Mouse (Mus musculus) liver, embryonic 12.5 days (tissue): ENCODE measurements at regions not wholly inside any gene's neighbourhood (a gene's known extent, or its start where the extent isn't known, plus 50 kb on each side); places are given as distances from the start of the nearest gene placed in this dataset.

ENCODE experiments used
- ATAC-seq: fragments of 200-750 bp; cut with Nextera tagmentation; 2 replicates; pipeline ENCODE4 v1.8.0; 2017; ENCODE audit warnings: moderate number of reproducible peaks, mild to moderate bottlenecking, moderate library complexity
- H3K27ac ChIP-seq: fragments of 300-500 bp; sonication (generic); 2 replicates; pipeline ENCODE4 v1.5.1; 2016; ENCODE audit warnings: mild to moderate bottlenecking
- H3K27me3 ChIP-seq: fragments of 300-500 bp; sonication (generic); replicated peaks from 2 replicates; pipeline ENCODE4 v1.6.1; 2016; ENCODE audit warnings: mild to moderate bottlenecking, moderate library complexity
- H3K36me3 ChIP-seq: fragments of 300-500 bp; sonication (generic); 2 replicates; pipeline ENCODE4 v1.6.1; 2016; ENCODE audit warnings: mild to moderate bottlenecking, moderate library complexity
- H3K4me1 ChIP-seq: fragments of 300-500 bp; sonication (generic); 2 replicates; pipeline ENCODE4 v1.6.1; 2016
- H3K4me2 ChIP-seq: fragments of 300-500 bp; sonication (generic); 2 replicates; pipeline ENCODE4 v1.6.1; 2016; ENCODE audit warnings: mild to moderate bottlenecking, moderate library complexity
- H3K4me3 ChIP-seq: fragments of 300-500 bp; sonication (generic); 2 replicates; pipeline ENCODE4 v1.5.1; 2016; ENCODE audit warnings: mild to moderate bottlenecking, moderate library complexity
- H3K9ac ChIP-seq: fragments of 300-500 bp; sonication (generic); 2 replicates; pipeline ENCODE4 v1.6.1; 2016; ENCODE audit warnings: mild to moderate bottlenecking, moderate library complexity
- H3K9me3 ChIP-seq: fragments of 300-500 bp; sonication (generic); replicated peaks from 2 replicates; pipeline ENCODE4 v1.6.1; 2016; ENCODE audit warnings: mild to moderate bottlenecking, moderate library complexity
- WGBS: fragments of 180-500 bp; shearing (Covaris S2); methylation state at CpG from one replicate; pipeline ENCODE4 v1.1.7; 2016; ENCODE audit not compliant: insufficient replicate concordance; 5-methylcytosine and 5-hydroxymethylcytosine counted together

- Histone ChIP-seq H3K9ac (no peak overlapping the region), H3K27ac (no peak overlapping the region), H3K4me2 (no peak overlapping the region), H3K27me3 (no peaks in the 10 kb centered on the region), H3K4me3 (no peak overlapping the region), H3K9me3 (no peaks in the 10 kb centered on the region), H3K4me1 (no peaks in the 10 kb centered on the region), H3K36me3 (no peaks in the 10 kb centered on the region)
- ATAC-seq: no peak
These were observed 482.6 kb upstream of the Adam24 start for GRCm38 (mm10) chr8:40192266-40192665.

- Histone ChIP-seq H3K9me3 (no peaks in the 10 kb centered on the region), H3K27ac (no peak overlapping the region), H3K9ac (no peak overlapping the region), H3K4me3 (no peak overlapping the region), H3K27me3 (no peaks in the 10 kb centered on the region), H3K36me3 (no peaks in the 10 kb centered on the region), H3K4me2 (no peak overlapping the region), H3K4me1 (no peaks in the 10 kb centered on the region)
- ATAC-seq: no peak
- 15% methylated on average over 1 of the region's 1 CpGs for WGBS
These were observed 481.7 kb upstream of the Adam24 start for GRCm38 (mm10) chr8:40193148-40193547.

- no peak overlapping the region for H3K4me2 ChIP-seq
- no peak overlapping the region for H3K4me3 ChIP-seq
- no peaks in the 10 kb centered on the region for H3K36me3 ChIP-seq
- no peaks in the 10 kb centered on the region for H3K4me1 ChIP-seq
- 73% methylated on average over 4 of the region's 4 CpGs for WGBS
- no peaks in the 10 kb centered on the region for H3K9me3 ChIP-seq
- no peak for ATAC-seq
- H3K9ac ChIP-seq: no peak overlapping the region
- H3K27me3 ChIP-seq: no peaks in the 10 kb centered on the region
- no peak overlapping the region for H3K27ac ChIP-seq
These were observed 464.0 kb upstream of the Adam24 start for GRCm38 (mm10) chr8:40210871-40211270.

- 54% methylated on average over 4 of the region's 4 CpGs for WGBS
- Histone ChIP-seq H3K4me3 (no peak overlapping the region), H3K9me3 (no peaks in the 10 kb centered on the region), H3K4me1 (no peaks in the 10 kb centered on the region), H3K27ac (no peak overlapping the region), H3K36me3 (no peaks in the 10 kb centered on the region), H3K27me3 (no peaks in the 10 kb centered on the region), H3K4me2 (no peak overlapping the region), H3K9ac (no peak overlapping the region)
- no peak for ATAC-seq
These were observed 451.4 kb upstream of the Adam24 start for GRCm38 (mm10) chr8:40223521-40223920.

GRCm38 (mm10) chr8:40227262-40227661 lies 447.6 kb upstream of the Adam24 start:
- Histone ChIP-seq H3K4me2 (no peak overlapping the region), H3K9me3 (no peaks in the 10 kb centered on the region), H3K4me1 (no peaks in the 10 kb centered on the region), H3K9ac (no peak overlapping the region), H3K27ac (no peak overlapping the region), H3K4me3 (no peak overlapping the region), H3K27me3 (no peaks in the 10 kb centered on the region), H3K36me3 (no peaks in the 10 kb centered on the region)
- WGBS: 43% methylated on average over 1 of the region's 1 CpGs
- no peak for ATAC-seq
